Mouse (Mus musculus) embryonic facial prominence, embryonic 11.5 days (tissue): ENCODE results near the gene Snx12. TPM values are rescaled to one million over a fixed set of nuclear protein-coding genes. Genes with fewer than 3 reads are reported as not detected.

Experiments used
- ATAC-seq: fragments of 200-750 bp; cut with Nextera tagmentation; replicated peaks from 2 replicates; pipeline ENCODE4 v1.8.0; 2017; ENCODE audit warnings: low read depth; ENCODE audit not compliant: insufficient number of reproducible peaks, low FRiP score, low TSS enrichment
- DNase-seq: peaks from one replicate; pipeline ENCODE4 v3.0.0-alpha.2; 2015; ENCODE audit warnings: low spot score
- H3K27ac ChIP-seq: fragments of 300-500 bp; sonication (generic); replicated peaks from 2 replicates; pipeline ENCODE4 v1.5.1; 2014; ENCODE audit warnings: mild to moderate bottlenecking, low read depth, low read length, control low read depth
- H3K27me3 ChIP-seq: fragments of 300-500 bp; sonication (generic); 2 replicates; pipeline ENCODE4 v1.6.1; 2014; ENCODE audit warnings: mild to moderate bottlenecking, low read length, moderate library complexity, mixed read lengths; ENCODE audit not compliant: control insufficient read depth, insufficient read depth
- H3K36me3 ChIP-seq: fragments of 300-500 bp; sonication (generic); replicated peaks from 2 replicates; pipeline ENCODE4 v1.6.1; 2014; ENCODE audit warnings: low read depth, mild to moderate bottlenecking, low read length, moderate library complexity, mixed read lengths; ENCODE audit not compliant: control insufficient read depth, insufficient read depth
- H3K4me1 ChIP-seq: fragments of 300-500 bp; sonication (generic); 2 replicates; pipeline ENCODE4 v1.6.1; 2014; ENCODE audit warnings: low read length, mixed read lengths; ENCODE audit not compliant: control insufficient read depth, insufficient read depth
- H3K4me2 ChIP-seq: fragments of 300-500 bp; sonication (generic); 2 replicates; pipeline ENCODE4 v1.6.1; 2014; ENCODE audit warnings: low read depth, mild to moderate bottlenecking, control low read depth, low read length, moderate library complexity
- H3K4me3 ChIP-seq: fragments of 300-500 bp; sonication (generic); 2 replicates; pipeline ENCODE4 v1.5.1; 2014; ENCODE audit warnings: low read depth, low read length, control low read depth
- H3K9ac ChIP-seq: fragments of 300-500 bp; sonication (generic); replicated peaks from 2 replicates; pipeline ENCODE4 v1.6.1; 2014; ENCODE audit warnings: mild to moderate bottlenecking, control low read depth, low read length
- H3K9me3 ChIP-seq: fragments of 300-500 bp; sonication (generic); replicated peaks from 2 replicates; pipeline ENCODE4 v1.6.1; 2016; ENCODE audit warnings: mild to moderate bottlenecking, low read length, inconsistent platforms, mixed read lengths; ENCODE audit not compliant: control insufficient read depth
- WGBS: fragments of 180-500 bp; shearing (Covaris S2); extraction: QIAGEN DNeasy Blood & Tissue Kit; methylation state at CpG from one replicate; pipeline ENCODE4 v1.1.7; 2014; 5-methylcytosine and 5-hydroxymethylcytosine counted together
- polyA plus RNA-seq: library from polyadenylated mRNA; unstranded; fragments of >200 nt; fragmentation: Nextera tagmentation; extraction: Ambion mirVana; gene quantifications from 2 replicates; pipeline ENCODE4 v1.2.1, GENCODE M21; 2014

The Snx12 gene
- polyA plus RNA-seq, 1 experiment from 2014 or later: 66.2 TPM

GRCm38 (mm10) chrX:101063503-101063902 is 158.9 kb downstream of the Snx12 start:
- no peaks in the 10 kb centered on the region for H3K9me3 ChIP-seq
- no peaks in the 10 kb centered on the region for H3K27me3 ChIP-seq
- H3K9ac ChIP-seq: no peak overlapping the region
- H3K4me3 ChIP-seq: no peak overlapping the region
- H3K27ac ChIP-seq: no peak overlapping the region
- WGBS: 74% methylated on average over 2 of the region's 2 CpGs
- no peak overlapping the region for H3K4me2 ChIP-seq
- no peaks in the 10 kb centered on the region for H3K4me1 ChIP-seq
- DNase-seq (no peak), ATAC-seq (no peak)
- H3K36me3 ChIP-seq: no peaks in the 10 kb centered on the region

- H3K4me1 ChIP-seq: no peaks in the 10 kb centered on the region
- ATAC-seq: no peak
- H3K4me2 ChIP-seq: no peak within 1 kb of the TSS
- H3K9me3 ChIP-seq: no peaks in the 10 kb centered on the region
- no peaks in the 10 kb centered on the region for H3K36me3 ChIP-seq
- DNase-seq: no peak
- no peak within 1 kb of the TSS for H3K4me3 ChIP-seq
- H3K27me3 ChIP-seq: no peaks in the 10 kb centered on the region
- WGBS: 87% methylated on average over 31 of the region's 31 CpGs
- H3K9ac ChIP-seq: no peak within 1 kb of the TSS
- no peak within 1 kb of the TSS for H3K27ac ChIP-seq
These were observed 162.8 kb downstream of the Snx12 start, which contains the start of gene Tex11 for GRCm38 (mm10) chrX:101059541-101059940. Tex11 (minus strand) TSS chrX:101059667.

Other genes starting within 250 kb of the Snx12 start
- gene Tex11, start 162.9 kb downstream of the Snx12 start, polyA plus RNA-seq: not detected in 2 replicates
- gene Slc7a3, start 136.5 kb downstream of the Snx12 start, polyA plus RNA-seq: 0.64 and 0.84 TPM in 2 replicates
- 4.3 and 4.6 TPM in 2 replicates for gene Foxo4, start 32.0 kb upstream of the Snx12 start, polyA plus RNA-seq
- gene Gm614, start 41.4 kb upstream of the Snx12 start, polyA plus RNA-seq: not detected in 2 replicates
- 3.9 and 4.1 TPM in 2 replicates for gene Il2rg, start 45.7 kb upstream of the Snx12 start, polyA plus RNA-seq
- not detected in 2 replicates for gene Gm20489, start 46.5 kb upstream of the Snx12 start, polyA plus RNA-seq
- 27.8 and 32.3 TPM in 2 replicates for gene Med12, start 51.5 kb upstream of the Snx12 start, polyA plus RNA-seq
- gene Nlgn3, start 76.6 kb upstream of the Snx12 start, polyA plus RNA-seq: 14.2 and 15.6 TPM in 2 replicates
- 0.18 and 0.40 TPM in 2 replicates for gene Gjb1, start 153.8 kb upstream of the Snx12 start, polyA plus RNA-seq
- gene Zmym3, start 198.3 kb upstream of the Snx12 start, polyA plus RNA-seq: 25.2 and 26.2 TPM in 2 replicates
- 682 and 720 TPM in 2 replicates for gene Nono, start 206.8 kb upstream of the Snx12 start, polyA plus RNA-seq
- gene Itgb1bp2, start 226.5 kb upstream of the Snx12 start, polyA plus RNA-seq: 1.3 and 2.5 TPM in 2 replicates